28 mouse cellular contexts compared by ENCODE assay signal in the genomic region with DNA sequence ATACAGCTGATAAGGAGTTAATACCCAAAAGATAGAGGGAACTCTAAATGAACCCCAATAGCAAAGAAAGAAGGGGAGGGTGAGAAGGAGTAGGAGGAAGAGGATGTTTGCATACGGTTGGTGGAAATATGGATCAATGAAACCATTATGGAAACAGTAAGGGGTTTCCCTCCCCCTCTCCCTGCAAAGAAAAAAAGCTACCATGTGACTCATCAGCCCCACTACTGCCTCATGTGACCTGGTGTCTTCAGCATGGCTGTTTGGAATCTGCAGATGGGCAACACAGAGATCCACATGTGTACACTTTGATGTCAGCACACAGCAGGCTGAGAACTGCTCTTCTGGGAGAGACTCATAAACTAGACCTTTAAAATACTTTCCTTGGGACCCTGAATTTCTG.
"Had no signal": no experiment of that assay in that cellular context is flagged by ENCODE, and none has a peak within 500 bp of the region (broad histone marks: within the 10 kb centered on the region; RNA-seq: fewer than 3 reads in every experiment).

No protein-coding gene starts in this region.

- ATAC-seq: forebrain, embryonic 13.5 days; forebrain, embryonic 14.5 days; forebrain, embryonic 15.5 days; forebrain, embryonic 16.5 days; forebrain, postnatal 0 days had no signal

- H3K4me3 ChIP-seq: embryonic facial prominence, embryonic 10.5 days; embryonic facial prominence, embryonic 12.5 days; embryonic facial prominence, embryonic 13.5 days; embryonic facial prominence, embryonic 15.5 days; erythroblast, embryonic 14.5 days; forebrain, embryonic 10.5 days; forebrain, embryonic 12.5 days; forebrain, embryonic 13.5 days; forebrain, embryonic 15.5 days; gastrocnemius, adult 2 months; heart, adult 2 months; heart, embryonic 10.5 days had no signal

- H3K4me2 ChIP-seq: embryonic facial prominence, embryonic 12.5 days; embryonic facial prominence, embryonic 13.5 days; embryonic facial prominence, embryonic 15.5 days; forebrain, embryonic 12.5 days; forebrain, embryonic 13.5 days; forebrain, embryonic 15.5 days had no signal

- H3K27me3 ChIP-seq: embryonic facial prominence, embryonic 12.5 days; embryonic facial prominence, embryonic 13.5 days; embryonic facial prominence, embryonic 15.5 days; forebrain, embryonic 12.5 days; forebrain, embryonic 13.5 days; forebrain, embryonic 15.5 days had no signal

- H3K9me3 ChIP-seq: embryonic facial prominence, embryonic 10.5 days; embryonic facial prominence, embryonic 12.5 days; embryonic facial prominence, embryonic 13.5 days; embryonic facial prominence, embryonic 15.5 days; forebrain, embryonic 10.5 days; forebrain, embryonic 12.5 days; forebrain, embryonic 13.5 days; forebrain, embryonic 15.5 days; heart, embryonic 10.5 days had no signal

- H3K36me3 ChIP-seq: embryonic facial prominence, embryonic 10.5 days; embryonic facial prominence, embryonic 12.5 days; embryonic facial prominence, embryonic 13.5 days; embryonic facial prominence, embryonic 15.5 days; forebrain, embryonic 10.5 days; forebrain, embryonic 12.5 days; forebrain, embryonic 15.5 days; heart, embryonic 10.5 days had no signal

- DNase-seq: cerebellum, adult 9-10 months; cerebellum, adult 9-11 months; cerebellum, postnatal 10 days; cerebellum, postnatal 14 days; cerebellum, postnatal 25 days; cerebellum, postnatal 36 days; embryo, embryonic 11 days; forebrain, postnatal 0 days; gastrocnemius, adult 2 months; gastrocnemius, postnatal 10 days; gastrocnemius, postnatal 14 days; gastrocnemius, postnatal 25 days; gastrocnemius, postnatal 36 days; heart, adult 11 months; heart, adult 18-20 months; heart, adult 2 months had no signal

- H3K9ac ChIP-seq: embryonic facial prominence, embryonic 12.5 days; embryonic facial prominence, embryonic 13.5 days; embryonic facial prominence, embryonic 15.5 days; forebrain, embryonic 12.5 days; forebrain, embryonic 13.5 days; forebrain, embryonic 15.5 days; forebrain, postnatal 0 days had no signal

- H3K27ac ChIP-seq: embryonic facial prominence, embryonic 10.5 days; embryonic facial prominence, embryonic 12.5 days; embryonic facial prominence, embryonic 13.5 days; embryonic facial prominence, embryonic 15.5 days; forebrain, embryonic 10.5 days; forebrain, embryonic 12.5 days; forebrain, embryonic 13.5 days; forebrain, embryonic 15.5 days; gastrocnemius, adult 2 months; heart, adult 2 months; heart, embryonic 10.5 days had no signal

- H3K4me1 ChIP-seq: embryonic facial prominence, embryonic 10.5 days; embryonic facial prominence, embryonic 12.5 days; embryonic facial prominence, embryonic 13.5 days; embryonic facial prominence, embryonic 15.5 days; forebrain, embryonic 10.5 days; forebrain, embryonic 12.5 days; forebrain, embryonic 13.5 days; forebrain, embryonic 15.5 days; heart, embryonic 10.5 days had no signal
